Mouse (Mus musculus): ENCODE results near the gene Sertad2. TPM values are rescaled to one million over a fixed set of nuclear protein-coding genes. Genes with fewer than 3 reads are reported as not detected.
A peak's percentile ranks its signal among the peaks of the same experiment; 100 is the strongest.

Gene Sertad2
- polyA plus RNA-seq, 1 experiment: 17.4 TPM

DNA sequence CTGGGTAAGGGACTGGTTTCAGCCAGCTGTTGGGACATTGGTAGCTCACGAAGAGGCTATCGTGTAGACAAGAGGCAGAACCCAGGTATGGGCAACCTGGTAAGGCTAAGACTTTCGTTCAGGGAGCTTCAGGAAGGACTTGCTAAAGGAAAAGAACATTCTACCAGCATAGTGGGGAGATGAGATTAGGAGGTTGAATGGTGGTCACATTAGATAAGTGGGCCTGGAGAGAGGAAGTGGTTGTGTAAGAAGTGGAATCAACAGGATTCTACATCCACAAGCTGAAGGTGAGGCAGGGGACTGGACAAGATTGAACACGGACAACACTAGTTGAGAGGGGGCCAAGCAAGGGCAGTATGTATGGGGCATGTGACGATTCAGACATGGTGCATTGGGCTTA, 138.6 kb downstream of the Sertad2 start:
- H3K27ac ChIP-seq (ENCODE audit: insufficient read depth, low read length): no peak overlapping the region
- no peak overlapping the region for H3K4me3 ChIP-seq (ENCODE audit: insufficient read depth, low read length)
- no peaks in the 10 kb centered on the region for H3K4me1 ChIP-seq (ENCODE audit: control insufficient read depth, insufficient read depth, low read length)
- TF ChIP-seq POLR2A (IDR thresholded peaks at IDR 0.05; ENCODE audit: extremely low read depth, insufficient read depth, low read length) (no peak), CTCF (IDR thresholded peaks at IDR 0.05; ENCODE audit: extremely low read depth, insufficient read depth, low read length) (no peak)

GRCm38 (mm10) chr11:20691000-20691399, 147.9 kb downstream of the Sertad2 start:
- TF ChIP-seq CTCF (IDR thresholded peaks at IDR 0.05; ENCODE audit: extremely low read depth, insufficient read depth, low read length) (peak; percentile 96), POLR2A (IDR thresholded peaks at IDR 0.05; ENCODE audit: extremely low read depth, insufficient read depth, low read length) (no peak)
- no peak overlapping the region for H3K4me3 ChIP-seq (ENCODE audit: insufficient read depth, low read length)
- H3K4me1 ChIP-seq (ENCODE audit: control insufficient read depth, insufficient read depth, low read length): no peaks in the 10 kb centered on the region
- no peak overlapping the region for H3K27ac ChIP-seq (ENCODE audit: insufficient read depth, low read length)

Other genes with a start within 250 kb of the Sertad2 start
- gene Slc1a4, start 210.5 kb upstream of the Sertad2 start, polyA plus RNA-seq (2012; rRNA removed): 22.3 and 22.4 TPM in 2 replicates
- gene Aftph, start 198.3 kb downstream of the Sertad2 start, polyA plus RNA-seq (2012; rRNA removed): 82.7 and 98.6 TPM in 2 replicates